Mouse (Mus musculus) liver, postnatal 0 days (tissue): ENCODE results near the gene Aass. TPM values are rescaled to one million over a fixed set of nuclear protein-coding genes. Genes with fewer than 3 reads are reported as not detected.
A peak's percentile ranks its signal among the peaks of the same experiment; 100 is the strongest.
"Not testable (repeated sequence)": the region's sequence is repeated elsewhere in the genome, so short reads cannot be mapped to it uniquely, and the experiment has no call there.

ENCODE experiments used
- ATAC-seq: fragments of 200-750 bp; cut with Nextera tagmentation; 2 replicates; pipeline ENCODE4 v1.8.0; 2017; ENCODE audit warnings: mild to moderate bottlenecking, moderate library complexity
- DNase-seq: peaks from one replicate; pipeline ENCODE4 v3.0.0-alpha.2; 2016
- H3K27ac ChIP-seq: fragments of 300-500 bp; sonication (generic); 2 replicates; pipeline ENCODE4 v1.5.1; 2014; ENCODE audit warnings: antibody characterized with exemption, moderate library complexity, mild to moderate bottlenecking, low read depth
- H3K27me3 ChIP-seq: fragments of 300-500 bp; sonication (generic); 2 replicates; pipeline ENCODE4 v1.6.1; 2014; ENCODE audit warnings: low read length, control low read depth, mixed read lengths; ENCODE audit not compliant: insufficient read depth
- H3K36me3 ChIP-seq: fragments of 300-500 bp; sonication (generic); replicated peaks from 2 replicates; pipeline ENCODE4 v1.6.1; 2014; ENCODE audit warnings: mild to moderate bottlenecking, control low read depth, low read length, moderate library complexity, mixed read lengths; ENCODE audit not compliant: insufficient read depth
- H3K4me1 ChIP-seq: fragments of 300-500 bp; sonication (generic); 2 replicates; pipeline ENCODE4 v1.6.1; 2014; ENCODE audit warnings: antibody characterized with exemption, mild to moderate bottlenecking, control low read depth; ENCODE audit not compliant: insufficient read depth
- H3K4me2 ChIP-seq: fragments of 300-500 bp; sonication (generic); 2 replicates; pipeline ENCODE4 v1.6.1; 2014; ENCODE audit warnings: low read depth, mild to moderate bottlenecking, low read length, moderate library complexity, mixed read lengths
- H3K4me3 ChIP-seq: fragments of 300-500 bp; sonication (generic); 2 replicates; pipeline ENCODE4 v1.5.1; 2014; ENCODE audit warnings: low read depth, low read length
- H3K9ac ChIP-seq: fragments of 300-500 bp; sonication (generic); replicated peaks from 2 replicates; pipeline ENCODE4 v1.6.1; 2014; ENCODE audit warnings: mild to moderate bottlenecking, moderate library complexity
- H3K9me3 ChIP-seq: fragments of 300-500 bp; sonication (generic); 2 replicates; pipeline ENCODE4 v1.6.1; 2016; ENCODE audit warnings: mild to moderate bottlenecking, control low read depth, low read length, mixed read lengths
- CTCF ChIP-seq: sonication (generic); IDR thresholded peaks from 2 replicates; pipeline ENCODE4 v1.5.1; 2016; ENCODE audit warnings: antibody characterized with exemption, low read depth
- EP300 ChIP-seq: IDR thresholded peaks from 2 replicates; pipeline ENCODE4 v1.6.1; 2016; ENCODE audit warnings: antibody characterized with exemption, low read depth, mild to moderate bottlenecking
- WGBS: fragments of 180-500 bp; shearing (Covaris S2); extraction: QIAGEN DNeasy Blood & Tissue Kit; methylation state at CpG from one replicate; pipeline ENCODE4 v1.1.7; 2014; ENCODE audit not compliant: insufficient replicate concordance; 5-methylcytosine and 5-hydroxymethylcytosine counted together
- polyA plus RNA-seq: library from polyadenylated mRNA; unstranded; fragments of >200 nt; fragmentation: Nextera tagmentation; extraction: Ambion mirVana; gene quantifications from 2 replicates; pipeline ENCODE4 v1.2.1, GENCODE M21; 2015

The Aass gene
- polyA plus RNA-seq, result 43.7 and 49.0 TPM in 2 replicates

GRCm38 (mm10) chr6:23132573-23133181 is at the start of gene Aass:
Gene Aass (minus strand): TSS chr6:23132986.
- Histone ChIP-seq H3K27me3 (no peaks in the 10 kb centered on the region), H3K4me2 (peak within 1 kb of the TSS; percentile 44), H3K9me3 (no peaks in the 10 kb centered on the region), H3K27ac (peak within 1 kb of the TSS; percentile 94), H3K4me1 (no peaks in the 10 kb centered on the region; the same call in 1 of the 2 replicates), H3K4me3 (peak within 1 kb of the TSS; percentile 52), H3K9ac (peak within 1 kb of the TSS; percentile 72), H3K36me3 (no peaks in the 10 kb centered on the region)
- WGBS, result 2% methylated on average over 20 of the region's 20 CpGs
- TF ChIP-seq EP300, result peak; percentile 62
- TF ChIP-seq CTCF, result no peak
- DNase-seq (peak; percentile 59), ATAC-seq (peak; percentile 95)

GRCm38 (mm10) chr6:23180096-23180495 is 47.3 kb upstream of the Aass start:
- DNase-seq, result peak; percentile 26
- no peak overlapping the region for H3K4me2 ChIP-seq

GRCm38 (mm10) chr6:23163824-23164223 is 31.0 kb upstream of the Aass start:
- DNase-seq, H3K9me3 ChIP-seq, H3K27ac ChIP-seq, H3K9ac ChIP-seq, ATAC-seq, H3K27me3 ChIP-seq, H3K4me3 ChIP-seq, H3K4me2 ChIP-seq, H3K4me1 ChIP-seq, H3K36me3 ChIP-seq: not testable (repeated sequence)
- WGBS, result 57% methylated on average over 1 of the region's 2 CpGs

More at GRCm38 (mm10) chr6:23180096-23180495, 47.3 kb upstream of the Aass start:
- H3K9ac ChIP-seq, result no peak overlapping the region
- H3K36me3 ChIP-seq, result no peaks in the 10 kb centered on the region
- TF ChIP-seq CTCF (peak; percentile 54), EP300 (no peak)
- H3K4me3 ChIP-seq, result no peak overlapping the region
- no peak overlapping the region for H3K27ac ChIP-seq
- ATAC-seq, result no peak
- no peaks in the 10 kb centered on the region for H3K4me1 ChIP-seq
- WGBS, result 19% methylated on average over 8 of the region's 8 CpGs
- H3K9me3 ChIP-seq, result no peaks in the 10 kb centered on the region
- no peaks in the 10 kb centered on the region for H3K27me3 ChIP-seq

- H3K4me1 ChIP-seq, H3K4me2 ChIP-seq, H3K4me3 ChIP-seq, ATAC-seq, DNase-seq, H3K27me3 ChIP-seq, H3K27ac ChIP-seq, H3K36me3 ChIP-seq, H3K9ac ChIP-seq, H3K9me3 ChIP-seq: not testable (repeated sequence)
- 47% methylated on average over 2 of the region's 3 CpGs for WGBS
Observed at GRCm38 (mm10) chr6:23156357-23156756, 23.6 kb upstream of the Aass start.

GRCm38 (mm10) chr6:23153112-23153511 is 20.3 kb upstream of the Aass start:
- peak; percentile 33 for TF ChIP-seq CTCF
- no peak for TF ChIP-seq EP300

GRCm38 (mm10) chr6:23147221-23147620 is 14.4 kb upstream of the Aass start:
- peak; percentile 17; the same call in 1 of the 2 replicates for ATAC-seq
- Histone ChIP-seq H3K4me2 (no peak overlapping the region), H3K9me3 (no peaks in the 10 kb centered on the region), H3K4me3 (no peak overlapping the region), H3K9ac (no peak overlapping the region), H3K27me3 (no peaks in the 10 kb centered on the region), H3K4me1 (0 out of 2 replicates have a peak, but pooled peaks cover 2% of the 10 kb centered on the region), H3K36me3 (no peaks in the 10 kb centered on the region), H3K27ac (peak overlapping the region; percentile 13; the same call in 1 of the 2 replicates)
- TF ChIP-seq CTCF (no peak), EP300 (no peak)
- DNase-seq, result no peak
- 49% methylated on average over 2 of the region's 2 CpGs for WGBS

More at GRCm38 (mm10) chr6:23153112-23153511, 20.3 kb upstream of the Aass start:
- H3K4me2 ChIP-seq, result no peak overlapping the region
- no peaks in the 10 kb centered on the region for H3K4me1 ChIP-seq
- H3K36me3 ChIP-seq, result no peaks in the 10 kb centered on the region
- DNase-seq, result no peak
- H3K27ac ChIP-seq, result no peak overlapping the region
- ATAC-seq, result no peak
- no peaks in the 10 kb centered on the region for H3K27me3 ChIP-seq
- no peaks in the 10 kb centered on the region for H3K9me3 ChIP-seq
- WGBS, result 87% methylated on average over 2 of the region's 2 CpGs
- H3K9ac ChIP-seq, result no peak overlapping the region
- H3K4me3 ChIP-seq, result no peak overlapping the region

GRCm38 (mm10) chr6:23143980-23144379 is 11.2 kb upstream of the Aass start:
- ATAC-seq, result peak; percentile 97
- 0 out of 2 replicates have a peak, but pooled peaks cover 2% of the 10 kb centered on the region for H3K4me1 ChIP-seq
- peak overlapping the region; percentile 60 for H3K27ac ChIP-seq
- no peaks in the 10 kb centered on the region for H3K9me3 ChIP-seq
- no peak overlapping the region for H3K4me3 ChIP-seq
- TF ChIP-seq CTCF (no peak), EP300 (peak; percentile 89)
- no peak for DNase-seq
- no peaks in the 10 kb centered on the region for H3K36me3 ChIP-seq
- no peak overlapping the region for H3K9ac ChIP-seq
- no peaks in the 10 kb centered on the region for H3K27me3 ChIP-seq
- no peak overlapping the region for H3K4me2 ChIP-seq
